Mouse (Mus musculus) C2C12 (cell line): ENCODE data around the gene Gipc1.

Experiments used
- CTCF ChIP-seq: IDR thresholded peaks from one replicate; pipeline ENCODE4 v1.5.1; 2011; ENCODE audit not compliant: control insufficient read depth, insufficient read depth, insufficient read length
- MAX ChIP-seq: IDR thresholded peaks from one replicate; pipeline ENCODE4 v1.6.1; 2011; ENCODE audit warnings: mild to moderate bottlenecking, control low read depth
- MYOD1 ChIP-seq: IDR thresholded peaks from one replicate; pipeline ENCODE4 v1.6.1; 2011; ENCODE audit warnings: low read depth; ENCODE audit not compliant: control insufficient read depth, insufficient read length
- MYOG ChIP-seq: IDR thresholded peaks from one replicate; pipeline ENCODE4 v1.6.1; 2011; ENCODE audit not compliant: control insufficient read depth, insufficient read length; ENCODE audit errors: extremely low read depth
- USF1 ChIP-seq: IDR thresholded peaks from one replicate; pipeline ENCODE4 v1.6.1; 2011; ENCODE audit warnings: low read depth, mild to moderate bottlenecking, control low read depth, moderate library complexity

- TF ChIP-seq CTCF, result no peak
- TF ChIP-seq MYOD1, result no peak
- TF ChIP-seq MAX, result no peak
- no peak for TF ChIP-seq MYOG
- no peak for TF ChIP-seq USF1
Observed at GRCm38 (mm10) chr8:83621691-83622388, 30.6 kb upstream of the Gipc1 start.
